Mouse (Mus musculus) heart, adult 2 months (tissue): ENCODE measurements at regions not wholly inside any gene's neighbourhood (a gene's known extent, or its start where the extent isn't known, plus 50 kb on each side); places are given as distances from the start of the nearest gene placed in this dataset.

Experiments
- CTCF ChIP-seq: fragments of 200-600 bp; IDR thresholded peaks from 2 replicates; pipeline ENCODE4 v1.8.1; 2022; ENCODE audit warnings: antibody characterized with exemption, mild to moderate bottlenecking, moderate library complexity
- EP300 ChIP-seq: fragments of 200-500 bp; IDR thresholded peaks from 2 replicates; pipeline ENCODE4 v1.6.1; 2011; ENCODE audit warnings: low read depth, low read length, control low read depth; ENCODE audit not compliant: insufficient read depth
- POLR2A ChIP-seq: fragments of 200-500 bp; IDR thresholded peaks from 2 replicates; pipeline ENCODE4 v1.6.1; 2011; ENCODE audit warnings: mild to moderate bottlenecking, low read depth, low read length, control low read depth; ENCODE audit not compliant: insufficient read depth

DNA sequence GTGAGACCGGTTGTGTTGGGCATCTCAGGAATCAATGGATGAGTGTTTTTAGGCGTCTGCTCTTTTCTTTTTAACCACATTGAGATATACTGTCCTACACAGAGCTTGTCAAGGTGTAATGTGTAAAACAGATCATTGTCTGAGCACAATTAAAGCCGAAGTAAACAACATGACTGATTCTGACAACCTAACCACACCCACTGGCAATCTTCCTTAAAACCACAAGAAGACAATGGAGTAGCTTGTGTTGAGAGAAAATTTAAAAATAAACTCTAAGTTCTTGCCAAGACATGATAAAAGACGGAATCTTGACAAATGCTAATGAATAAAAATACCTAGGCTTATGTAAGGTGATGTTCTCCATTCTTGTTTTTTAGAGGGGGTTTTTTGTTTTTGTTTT is 63.7 kb upstream of the Kitl start:
- TF ChIP-seq POLR2A = no peak
- TF ChIP-seq EP300 = no peak
- no peak for TF ChIP-seq CTCF
